Mouse (Mus musculus) urinary bladder, adult 2 months (tissue): ENCODE results near the gene C2cd2l. TPM values are rescaled to one million over a fixed set of nuclear protein-coding genes. Genes with fewer than 3 reads are reported as not detected.
"Not testable (repeated sequence)": the region's sequence is repeated elsewhere in the genome, so short reads cannot be mapped to it uniquely, and the experiment has no call there.

Experiments
- DNase-seq: peaks from one replicate; pipeline ENCODE4 v3.0.0; 2022; ENCODE audit warnings: low spot score
- polyA plus RNA-seq: library from polyadenylated mRNA; depleted of rRNA; stranded (reverse); fragments of >200 nt; gene quantifications from 2 replicates; pipeline ENCODE4 v1.2.3, GENCODE M21; 2012; rRNA removed

C2cd2l gene
- 30.5 and 31.4 TPM in 2 replicates for polyA plus RNA-seq

- DNase-seq: peak; percentile 83
Measured at GRCm38 (mm10) chr9:44319887-44320798, at the start of gene C2cd2l. Gene C2cd2l (minus strand): TSS chr9:44320285.

DNA sequence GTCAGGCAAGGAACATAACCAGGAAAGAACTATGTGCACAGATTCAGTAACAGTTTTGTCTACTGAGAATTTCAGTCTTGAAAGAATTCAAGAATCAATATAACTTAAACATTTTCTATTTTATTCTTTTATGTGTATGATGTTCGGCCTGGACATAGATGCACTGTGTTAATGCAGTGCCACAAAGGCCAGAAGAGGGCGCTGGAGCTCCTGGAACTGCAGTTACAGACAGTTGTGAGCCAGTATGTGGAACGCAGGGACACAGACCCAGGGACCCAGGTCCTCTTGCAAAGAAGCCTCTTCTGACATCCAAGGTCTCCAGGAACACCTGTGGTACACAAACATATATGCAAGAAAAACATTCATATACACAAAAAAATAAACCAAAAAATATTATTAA is 44.4 kb upstream of the C2cd2l start:
- DNase-seq: no peak

GRCm38 (mm10) chr9:44361931-44362330 is 41.8 kb upstream of the C2cd2l start:
- DNase-seq: not testable (repeated sequence)

DNA sequence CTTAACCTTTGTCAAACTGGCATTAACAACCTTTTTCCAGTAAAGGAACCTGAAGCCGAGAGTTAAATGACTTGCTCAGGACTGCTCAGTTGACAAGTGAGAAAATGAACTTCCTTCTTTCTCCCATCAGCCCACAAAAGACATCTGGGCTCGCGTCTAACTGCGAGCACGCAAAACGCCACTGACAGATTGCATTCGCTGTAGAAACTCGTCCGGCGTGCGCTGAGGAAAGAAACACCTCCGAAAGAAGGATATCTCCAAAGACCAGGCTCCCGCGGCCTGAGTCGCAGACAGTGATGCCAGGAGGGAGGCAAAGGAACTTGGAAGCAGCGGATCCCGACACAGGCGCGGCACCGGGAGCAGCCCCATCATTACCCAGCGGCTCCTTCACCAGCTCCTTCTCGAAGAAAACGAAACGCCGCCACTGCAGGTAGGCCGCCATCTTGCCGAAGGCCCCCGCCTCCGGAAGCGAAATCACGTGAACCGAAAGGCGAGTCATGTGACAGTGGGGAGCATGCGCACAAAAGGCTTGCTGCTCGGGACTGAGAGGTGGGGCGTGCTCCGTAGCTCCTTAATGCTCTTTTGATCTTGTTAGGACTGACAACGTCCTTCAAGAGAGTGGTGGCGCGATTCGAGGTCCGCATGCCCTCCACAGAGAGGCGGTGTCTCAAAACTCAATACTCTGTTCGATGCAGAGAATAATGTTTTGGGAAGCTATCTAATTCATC is 41.3 kb upstream of the C2cd2l start, which contains the start of gene Vps11:
TSS of gene Vps11 (minus strand) at position 481 of the 728 bp plus-strand sequence.
- peak; percentile 89 for DNase-seq

DNA sequence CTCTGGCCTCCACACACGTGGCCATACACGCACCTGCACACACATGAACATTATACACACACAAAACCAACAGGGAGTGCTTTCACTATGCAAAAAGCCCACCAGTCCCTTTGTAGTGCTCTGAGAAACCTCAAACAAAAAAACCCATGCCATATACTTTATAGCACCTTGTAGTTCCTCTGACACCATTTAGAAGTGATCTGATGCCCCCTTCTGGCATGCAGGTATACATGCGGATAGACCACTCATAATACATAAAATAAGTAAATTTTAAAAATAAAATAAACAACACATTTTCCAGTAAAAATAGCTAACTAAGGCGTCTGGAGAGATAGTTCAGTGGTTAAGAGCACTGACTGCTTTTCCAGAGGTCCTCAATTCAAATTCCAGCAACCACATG is 37.1 kb upstream of the C2cd2l start:
- no peak for DNase-seq

- no peak for DNase-seq
Measured at GRCm38 (mm10) chr9:44353142-44353541, 33.1 kb upstream of the C2cd2l start.

GRCm38 (mm10) chr9:44352337-44352736 is 32.3 kb upstream of the C2cd2l start:
- DNase-seq: no peak

- DNase-seq: no peak
Measured at GRCm38 (mm10) chr9:44351396-44351795, 31.3 kb upstream of the C2cd2l start.

GRCm38 (mm10) chr9:44348546-44348945 is 28.5 kb upstream of the C2cd2l start:
- no peak for DNase-seq

- no peak for DNase-seq
Measured at GRCm38 (mm10) chr9:44347621-44348020, 27.5 kb upstream of the C2cd2l start.

DNA sequence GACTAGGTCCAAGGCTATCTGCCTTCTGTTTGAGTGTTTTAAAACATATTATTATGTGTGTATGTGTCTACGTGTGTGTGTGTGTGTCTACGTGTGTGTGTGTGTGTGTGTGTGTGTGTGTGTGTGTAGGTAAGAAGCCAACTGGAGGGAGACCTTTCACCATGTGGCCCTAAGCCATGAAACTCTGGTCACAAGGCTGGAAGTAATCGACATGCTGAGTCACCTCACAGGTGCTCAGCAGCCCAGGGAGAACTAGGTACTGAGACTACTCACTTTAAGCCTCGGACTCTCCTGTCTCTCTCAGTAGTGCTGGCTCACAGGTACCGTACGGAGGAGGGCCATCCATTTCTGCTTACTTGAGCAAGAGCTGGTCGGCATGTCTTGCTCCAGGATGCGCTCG is 27.1 kb upstream of the C2cd2l start:
- no peak for DNase-seq

DNA sequence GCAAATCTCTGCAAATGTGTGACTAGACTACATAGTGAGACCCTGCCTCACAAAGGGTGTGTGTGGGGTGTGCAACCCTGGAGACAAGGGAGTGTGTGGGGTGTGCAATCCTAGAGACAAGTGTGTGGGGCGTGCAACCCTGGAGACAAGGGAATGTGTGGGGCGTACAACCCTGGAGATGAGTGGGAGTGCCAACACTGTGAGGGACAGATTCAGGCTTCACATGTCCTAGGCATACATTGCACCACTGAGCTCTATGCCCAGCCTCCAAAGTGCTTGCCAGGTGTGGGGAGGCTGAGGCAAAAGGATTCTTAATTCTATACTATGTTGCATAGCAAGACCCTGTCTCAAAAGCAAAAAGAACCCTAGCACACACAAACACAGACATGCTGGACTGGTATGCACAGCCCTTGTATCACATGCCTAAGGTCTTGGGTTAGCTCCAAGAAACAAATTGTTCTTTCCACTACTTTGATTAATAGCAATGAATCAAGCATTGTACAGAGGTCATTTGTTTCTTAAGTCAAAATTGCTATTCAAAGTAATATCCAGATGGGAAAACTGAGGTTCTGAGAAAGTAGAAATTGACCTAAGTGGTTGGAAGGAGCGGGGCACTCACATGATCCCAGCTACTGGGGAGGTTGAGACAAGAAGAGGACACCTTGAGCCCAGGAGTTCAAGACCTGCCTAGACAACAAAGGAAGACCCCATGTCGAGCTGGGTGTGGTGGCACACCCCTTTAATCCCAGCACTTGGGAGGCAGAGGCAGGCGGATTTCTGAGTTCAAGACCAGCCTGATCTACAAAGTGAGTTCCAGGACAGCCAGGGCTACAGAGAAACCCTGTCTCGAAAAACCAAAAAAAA is 25.7 kb upstream of the C2cd2l start:
- DNase-seq: no peak

- peak; percentile 90 for DNase-seq
Measured at GRCm38 (mm10) chr9:44343781-44344421, 23.8 kb upstream of the C2cd2l start, which contains the start of gene Hmbs. Gene Hmbs (minus strand): TSS chr9:44344228.

DNA sequence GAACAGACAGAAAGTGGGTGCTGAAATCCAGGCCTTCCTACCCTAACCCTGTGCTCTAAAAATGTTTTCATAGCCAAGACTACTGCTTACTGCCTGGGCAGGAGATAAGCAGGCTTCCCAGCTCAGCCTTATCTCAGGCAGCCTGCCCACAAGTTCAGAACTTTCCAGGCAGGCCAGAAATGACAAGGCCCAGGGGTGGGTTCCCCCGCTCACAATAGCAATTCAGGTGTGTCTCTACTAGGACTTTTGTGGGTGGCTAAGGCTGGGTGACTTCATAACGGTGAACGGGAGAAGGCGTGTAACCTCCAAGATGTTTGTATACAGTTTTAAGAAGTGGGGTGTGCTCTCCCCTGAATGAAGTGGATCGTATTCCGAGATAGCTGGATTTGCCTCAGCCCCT is 23.2 kb upstream of the C2cd2l start:
- no peak for DNase-seq

GRCm38 (mm10) chr9:44342605-44343004 is 22.5 kb upstream of the C2cd2l start:
- DNase-seq: no peak

DNA sequence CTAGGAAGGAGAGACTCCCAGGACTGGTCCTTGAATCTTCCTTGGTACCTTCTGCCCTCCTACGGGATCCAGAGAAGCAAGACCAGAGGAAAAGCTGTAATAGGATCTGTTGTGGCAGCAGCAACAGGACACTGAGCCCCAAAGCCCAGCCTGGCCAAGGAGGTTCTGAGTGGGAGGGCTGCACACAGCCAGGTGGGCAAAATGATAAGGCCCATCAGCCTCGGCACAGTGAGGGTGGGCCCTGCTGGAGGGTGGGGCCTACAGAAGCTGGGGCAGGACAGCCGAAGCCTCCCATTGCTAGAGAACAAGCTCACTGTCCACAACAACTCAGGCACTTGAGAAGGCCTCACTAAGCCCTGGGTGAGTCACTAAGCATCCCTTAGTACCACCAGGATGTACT is 22.1 kb upstream of the C2cd2l start:
- no peak for DNase-seq

- no peak for DNase-seq
Measured at GRCm38 (mm10) chr9:44341487-44341886, 21.4 kb upstream of the C2cd2l start.

- no peak for DNase-seq
Measured at GRCm38 (mm10) chr9:44338574-44338973, 18.5 kb upstream of the C2cd2l start.

DNA sequence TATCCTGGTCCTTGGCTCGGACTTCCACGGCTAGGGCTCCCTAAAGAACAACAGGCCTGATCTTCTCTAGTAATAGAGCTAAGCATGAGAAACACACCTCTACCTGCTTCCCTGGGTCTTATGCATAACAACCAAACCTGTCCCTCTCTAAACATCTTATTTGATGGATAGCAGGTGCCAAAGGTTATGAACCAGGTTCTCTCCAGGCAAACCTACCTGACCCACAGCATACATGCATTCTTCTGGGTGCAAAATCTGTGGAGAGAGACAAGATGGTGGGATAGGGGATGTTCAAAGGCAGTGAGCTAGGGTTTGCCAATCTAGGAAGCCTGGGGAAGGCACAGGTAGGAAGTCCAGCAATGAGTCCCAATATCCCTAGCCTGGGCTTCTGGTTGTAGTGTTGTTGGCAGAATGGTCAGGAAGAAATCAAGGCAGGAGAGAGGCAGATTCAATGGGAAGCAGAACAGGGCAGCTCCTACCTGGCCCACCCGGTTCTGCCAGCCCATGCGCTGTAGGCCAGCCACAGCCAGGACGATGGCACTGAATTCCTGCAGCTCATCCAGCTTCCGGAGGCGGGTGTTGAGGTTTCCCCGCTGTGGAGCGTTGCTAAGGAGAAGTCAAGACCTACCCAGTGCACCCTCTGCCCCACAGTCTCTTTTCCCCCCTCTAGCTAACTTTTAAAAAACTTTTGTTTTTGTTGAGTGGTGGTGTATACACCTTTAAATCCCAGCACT is 17.5 kb upstream of the C2cd2l start:
- DNase-seq: no peak

DNA sequence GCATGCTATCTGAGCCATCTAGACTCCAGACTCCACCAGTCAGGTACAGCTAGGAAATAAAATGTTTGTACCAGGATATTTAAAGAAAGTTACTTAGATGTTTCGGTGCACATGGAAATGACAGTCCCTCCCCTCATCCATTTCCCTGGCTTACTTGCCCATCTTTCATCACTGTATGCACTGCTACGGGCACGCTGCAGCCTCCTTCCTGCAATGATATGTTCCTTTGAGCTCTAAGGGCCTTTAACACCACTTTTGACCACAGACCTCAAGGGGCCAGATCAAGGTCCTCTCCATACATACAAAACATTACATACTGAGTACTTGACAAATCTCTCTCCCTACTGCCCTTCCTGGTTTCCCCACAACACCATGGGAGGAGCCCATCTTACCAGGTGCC is 16.9 kb upstream of the C2cd2l start:
- DNase-seq: no peak

- not testable (repeated sequence) for DNase-seq
Measured at GRCm38 (mm10) chr9:44336513-44336912, 16.4 kb upstream of the C2cd2l start.
